Mouse (Mus musculus) layer of hippocampus, postnatal 14 days (tissue): ENCODE measurements around the gene Cdx2. TPM values are rescaled to one million over a fixed set of nuclear protein-coding genes. Genes with fewer than 3 reads are reported as not detected.
A peak's percentile ranks its signal among the peaks of the same experiment; 100 is the strongest.

ENCODE experiments used
- DNase-seq, 2 experiments: peaks; one replicate each; pipeline ENCODE4 v3.0.0; 2021 to 2022; ENCODE audit warnings: low spot score in 2 of 2, mixed read lengths in 1 of 2
- long read RNA-seq, 2 experiments: library from polyadenylated mRNA; stranded (forward); transcript quantifications; one replicate each; pipeline ENCODE4 v2.0.0; 2021
- total RNA-seq, 2 experiments: library from RNA; stranded (reverse); gene quantifications; 2 replicates each; pipeline ENCODE4 v1.2.3; 2021

The Cdx2 gene
- total RNA-seq: not detected
- long read RNA-seq, experiment 1: 0 reads
- long read RNA-seq, experiment 2: 0 reads

DNA sequence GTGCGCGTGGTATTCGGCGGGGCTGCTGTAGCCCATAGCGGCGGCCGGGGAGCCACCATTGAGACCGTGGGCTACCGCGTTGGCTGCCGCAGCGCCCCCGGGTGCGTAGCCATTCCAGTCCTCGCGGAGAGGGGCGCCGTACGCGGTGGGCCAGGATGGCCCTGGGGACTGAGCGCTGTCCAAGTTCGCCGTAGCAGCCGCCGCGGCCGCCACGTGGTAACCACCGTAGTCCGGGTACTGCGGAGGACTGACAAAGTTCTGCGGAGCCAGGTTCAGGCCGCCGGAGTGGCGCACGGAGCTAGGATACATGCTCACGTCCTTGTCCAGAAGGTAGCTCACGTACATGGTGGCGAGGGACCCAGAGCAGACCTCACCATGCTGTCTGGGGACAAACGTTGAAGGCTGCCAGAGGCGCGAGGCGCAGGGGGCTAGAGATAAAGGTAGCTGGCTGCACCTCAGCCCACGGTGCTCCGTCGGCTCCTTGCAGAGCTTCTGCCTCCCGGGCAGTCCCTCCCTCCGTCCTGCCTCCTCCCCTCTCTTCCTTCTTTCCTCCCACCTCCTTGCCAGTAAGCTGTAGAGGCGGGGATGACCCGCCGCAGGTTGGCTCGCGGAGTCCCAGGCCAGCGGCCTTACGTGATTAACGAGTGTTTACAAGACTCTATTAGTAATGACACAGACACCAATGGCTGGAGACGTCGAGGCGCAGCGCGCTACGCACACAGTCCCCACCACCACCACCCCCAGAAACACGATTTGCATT, at the start of gene Cdx2:
Cdx2 (minus strand) TSS at position 633 of the 760 bp plus-strand sequence.
- DNase-seq: no peak

DNA sequence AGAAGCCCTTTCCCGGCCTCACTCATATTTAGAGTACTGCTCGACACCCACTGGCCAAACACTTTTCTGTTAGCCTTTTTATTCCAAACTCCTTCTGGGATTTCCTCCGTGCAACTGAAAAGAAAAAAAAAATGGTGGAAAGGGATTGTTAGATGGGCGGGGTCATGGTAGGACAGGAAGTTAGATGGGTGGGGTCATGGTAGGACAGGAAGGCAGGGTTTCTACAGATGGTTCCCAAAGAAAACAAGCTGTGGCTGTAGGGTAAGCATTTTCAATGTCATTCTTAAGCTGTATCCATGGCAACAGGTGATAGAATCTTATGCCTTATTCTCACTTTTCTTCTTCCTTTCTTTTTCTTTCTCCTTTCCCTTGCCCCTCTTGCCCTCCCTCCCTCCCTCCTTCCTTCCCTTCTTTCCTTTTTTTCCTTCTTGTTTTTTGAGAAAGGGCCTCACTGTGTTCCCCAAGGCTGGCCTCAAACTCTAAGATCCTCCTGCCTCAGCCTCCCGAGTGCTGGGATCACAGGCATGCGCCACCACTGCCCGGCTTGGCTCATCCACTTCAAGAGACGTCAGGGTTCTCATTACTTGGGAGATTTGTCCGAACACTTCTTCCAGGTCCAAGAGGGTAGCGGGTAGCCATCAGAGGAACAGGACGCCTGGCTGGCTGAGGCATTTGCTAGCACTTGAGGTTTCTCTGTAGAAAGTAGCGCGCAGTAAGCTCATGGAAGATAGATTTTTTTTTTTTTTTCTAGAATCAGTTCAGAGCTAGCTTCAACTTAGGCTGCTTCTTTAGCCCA, 49.4 kb upstream of the Cdx2 start:
- no peak for DNase-seq

DNA sequence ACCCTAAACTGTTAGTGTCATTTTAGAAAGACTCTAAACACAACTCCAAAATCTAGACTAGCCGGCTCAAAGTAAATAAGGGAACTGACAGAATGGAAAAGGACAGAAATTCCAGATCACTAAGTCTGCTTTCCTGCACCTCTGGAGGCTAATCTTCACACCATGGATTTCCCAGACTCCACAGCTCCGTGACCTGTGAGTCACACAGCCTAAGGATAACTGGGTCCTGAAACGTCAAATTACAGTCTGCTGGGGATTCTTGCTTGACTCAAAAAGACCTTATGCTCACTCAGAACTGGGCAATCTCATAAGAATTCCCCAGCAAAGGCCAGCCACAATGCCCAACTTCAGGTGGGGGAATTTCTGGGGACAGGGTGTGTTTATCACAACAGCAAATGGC, 48.7 kb upstream of the Cdx2 start:
- no peak for DNase-seq

DNA sequence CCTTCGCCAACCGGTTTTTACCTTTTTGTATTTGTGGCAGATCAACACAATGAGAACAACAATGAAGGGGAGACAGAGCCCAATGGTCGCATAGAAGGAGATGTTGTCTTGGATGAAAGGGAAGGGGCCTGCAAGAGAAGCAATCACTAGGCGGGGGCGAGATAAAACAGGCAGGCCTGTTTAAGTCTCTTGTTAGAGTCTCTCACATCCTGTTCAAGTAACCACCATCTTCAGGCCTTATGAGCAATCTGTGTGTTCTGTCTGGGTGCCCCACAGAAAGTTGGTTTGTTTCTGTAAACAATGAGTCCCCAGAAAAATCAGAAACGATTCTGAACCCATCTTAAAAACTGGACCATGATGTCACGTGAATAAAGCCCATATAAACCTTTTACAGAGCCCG, 47.9 kb upstream of the Cdx2 start:
- DNase-seq: no peak

GRCm38 (mm10) chr5:147354161-147354780, 47.2 kb upstream of the Cdx2 start:
- DNase-seq: peak; percentile 59 to 75

DNA sequence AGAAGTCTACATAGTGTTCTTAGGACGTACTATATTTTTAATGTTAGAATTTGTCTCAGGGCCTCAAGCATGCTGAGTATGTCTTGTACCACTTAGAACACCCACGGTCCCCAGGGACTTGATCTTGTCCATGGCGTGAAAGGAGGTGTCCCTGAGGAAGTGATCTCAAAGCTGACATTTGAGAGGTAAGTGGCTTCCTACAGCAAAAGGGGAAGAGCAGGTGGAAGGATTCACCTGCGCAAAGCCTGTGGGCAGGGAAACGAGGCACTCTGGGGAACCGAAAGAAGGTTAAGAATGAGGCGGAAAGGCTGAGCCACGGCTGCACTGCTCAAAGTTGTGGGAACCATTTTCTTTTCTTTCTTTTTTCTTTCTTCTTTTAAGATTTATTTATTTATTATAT, 44.9 kb upstream of the Cdx2 start:
- no peak for DNase-seq

DNA sequence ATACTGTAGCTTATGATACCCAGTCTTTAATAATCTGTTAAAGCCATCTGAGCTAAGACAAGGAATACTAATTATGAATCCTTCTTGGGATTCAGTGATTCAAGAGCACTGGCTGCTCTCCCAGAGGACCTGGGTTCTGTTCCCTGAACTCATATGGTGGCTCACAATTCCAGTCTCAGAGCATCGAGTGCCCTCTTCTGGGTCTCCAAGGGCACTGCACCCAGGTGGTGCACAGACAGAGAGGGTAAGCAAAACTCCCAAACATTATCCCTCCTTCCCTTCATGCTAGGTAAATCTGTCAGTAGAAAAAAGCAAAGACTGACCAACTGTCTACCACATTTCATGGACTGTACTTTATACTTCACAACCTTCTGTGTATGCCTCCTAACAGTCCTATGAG, 38.9 kb upstream of the Cdx2 start:
- DNase-seq: no peak

GRCm38 (mm10) chr5:147343904-147344303, 36.8 kb upstream of the Cdx2 start:
- DNase-seq: no peak

GRCm38 (mm10) chr5:147342901-147343300, 35.8 kb upstream of the Cdx2 start:
- no peak for DNase-seq

- no peak for DNase-seq
Observed at GRCm38 (mm10) chr5:147340741-147341414, 33.8 kb upstream of the Cdx2 start.

- DNase-seq: no peak
Observed at GRCm38 (mm10) chr5:147339560-147339959, 32.5 kb upstream of the Cdx2 start.

DNA sequence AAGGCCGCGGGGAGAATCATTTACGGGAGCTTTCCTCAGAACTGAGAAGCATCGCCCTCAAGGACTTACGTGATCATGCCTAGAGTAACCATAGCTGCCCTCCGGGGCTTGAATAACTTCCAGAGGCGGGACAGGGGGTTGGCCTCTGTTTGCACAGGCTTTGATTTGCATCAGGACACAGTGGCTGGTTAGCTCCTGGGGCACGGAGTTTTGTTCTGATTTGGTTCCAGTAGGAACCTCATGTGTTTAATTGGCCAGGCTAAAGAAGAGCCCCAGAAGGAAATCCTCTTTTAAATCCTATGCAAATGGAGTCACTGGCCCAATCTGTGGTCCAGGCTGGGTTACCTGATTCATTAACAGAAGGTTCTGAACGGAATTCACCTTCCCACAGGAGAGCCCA, 31.9 kb upstream of the Cdx2 start:
- no peak for DNase-seq

DNA sequence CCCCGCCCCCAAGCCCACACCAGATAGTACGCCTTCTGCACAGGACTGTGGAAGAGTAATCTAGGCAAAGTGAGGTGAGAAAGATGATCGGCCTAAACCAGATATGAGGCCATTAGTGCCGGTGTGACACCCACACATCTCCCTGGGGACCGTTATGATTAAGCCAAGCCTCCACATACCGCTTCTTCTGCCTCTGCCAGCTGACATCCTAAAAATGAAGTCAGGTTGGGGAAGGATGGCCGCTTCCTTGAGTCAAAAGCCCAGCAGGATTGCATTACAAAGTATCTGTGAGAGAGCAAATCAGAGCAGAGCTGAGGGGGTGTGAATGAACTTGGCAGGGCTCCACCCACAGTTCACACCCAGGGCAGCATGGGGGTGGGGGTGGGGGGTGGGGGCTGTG, 25.6 kb upstream of the Cdx2 start:
- DNase-seq: no peak

DNA sequence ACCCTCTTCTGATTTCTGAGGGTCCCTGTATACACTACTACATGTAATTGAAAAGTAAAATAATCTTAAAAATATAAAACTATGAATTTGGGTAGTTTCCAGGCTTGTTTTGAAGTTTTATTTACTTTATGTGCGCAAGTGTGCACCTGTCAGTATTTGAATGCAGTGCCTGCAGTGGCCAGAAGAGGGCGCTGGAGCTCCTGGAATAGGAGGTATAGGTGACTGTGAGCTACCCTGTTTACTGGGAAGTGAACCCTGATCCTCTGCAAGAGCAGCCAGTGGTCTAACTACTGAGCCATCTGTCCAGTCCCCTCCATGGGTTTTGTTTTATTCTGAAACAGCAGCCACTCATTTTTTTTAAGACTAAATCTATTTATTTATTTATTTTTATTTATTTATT, 24.5 kb upstream of the Cdx2 start:
- DNase-seq: peak in 1 of 2 experiments; percentile 58

GRCm38 (mm10) chr5:147329946-147330345, 22.9 kb upstream of the Cdx2 start:
- no peak for DNase-seq

DNA sequence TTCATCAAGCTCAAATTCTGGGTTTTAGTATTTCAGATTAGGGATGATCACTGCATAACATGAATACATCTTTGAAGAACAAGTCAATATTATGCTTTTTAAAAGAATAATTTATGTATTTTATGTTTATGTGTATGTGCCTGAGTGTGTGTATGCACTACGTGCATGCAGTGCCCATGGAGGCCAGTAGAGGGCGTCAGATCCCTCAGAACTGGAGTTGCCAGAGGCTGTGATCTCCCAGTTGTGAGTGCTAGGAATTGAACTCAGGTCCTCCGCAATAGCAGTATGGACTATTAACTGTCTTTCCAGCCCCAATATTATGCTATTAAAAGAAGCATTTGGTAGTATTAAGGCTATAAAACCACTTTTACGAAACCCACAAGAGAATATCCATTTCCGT, 20.6 kb upstream of the Cdx2 start:
- no peak for DNase-seq

- DNase-seq: no peak
Observed at GRCm38 (mm10) chr5:147325931-147326330, 18.9 kb upstream of the Cdx2 start.

DNA sequence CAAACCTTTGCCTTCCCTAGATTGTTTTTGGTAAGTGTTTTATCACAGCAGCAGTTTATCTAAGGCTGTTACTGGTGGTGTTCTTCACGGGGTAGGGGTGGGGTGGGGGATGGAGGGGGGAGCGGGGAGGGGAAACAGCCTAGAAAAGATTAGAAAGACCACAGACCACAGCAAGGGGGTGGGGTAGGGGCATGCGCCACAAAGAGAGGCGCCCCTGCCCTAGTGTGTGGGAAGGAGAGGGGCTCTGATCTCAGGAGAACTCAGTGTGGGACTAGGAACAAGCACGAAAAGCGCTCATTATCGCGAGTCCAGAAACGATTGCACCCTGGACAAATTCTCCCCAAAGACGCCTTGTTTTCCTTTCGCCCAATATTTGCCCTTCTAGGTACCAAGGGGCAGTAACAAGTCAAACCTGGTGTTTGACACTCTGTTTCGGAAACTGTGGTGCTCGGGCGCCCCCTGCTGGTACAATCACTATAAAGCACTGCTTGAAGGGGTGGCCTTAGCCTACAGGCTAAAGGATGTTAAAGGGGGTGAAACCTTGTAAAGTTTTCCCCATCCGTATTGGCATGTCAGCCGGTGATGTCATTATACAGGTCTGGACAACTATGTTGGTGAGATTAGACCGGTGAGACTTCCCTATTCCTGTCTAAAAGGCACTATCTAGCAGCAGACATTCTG, 16.3 kb upstream of the Cdx2 start:
- DNase-seq: peak; percentile 39 to 55

- no peak for DNase-seq
Observed at GRCm38 (mm10) chr5:147322183-147322582, 15.1 kb upstream of the Cdx2 start, which contains the start of gene Urad. Urad (minus strand) TSS chr5:147322440.

- peak in 1 of 2 experiments; percentile 64 for DNase-seq
Observed at GRCm38 (mm10) chr5:147319653-147320052, 12.6 kb upstream of the Cdx2 start.

DNA sequence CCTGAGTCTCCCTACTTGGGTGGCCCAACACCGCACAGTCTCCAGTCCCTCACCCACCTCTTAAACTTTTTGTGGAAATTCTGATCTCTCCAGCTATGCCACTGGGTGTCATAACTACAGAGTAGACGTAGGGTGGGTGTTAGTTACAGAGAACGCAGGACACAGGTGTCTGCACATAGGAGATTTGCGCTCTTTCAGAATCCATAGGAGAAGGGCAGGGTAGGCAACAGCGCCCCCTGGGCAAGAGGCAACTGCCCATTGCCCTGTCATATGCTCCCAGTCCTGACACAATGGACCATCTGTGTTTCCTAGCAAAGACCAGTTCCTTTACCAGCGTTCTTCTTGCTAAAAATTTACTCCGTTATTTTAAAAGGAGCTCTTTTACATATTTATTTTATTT, 10.9 kb upstream of the Cdx2 start:
- DNase-seq: no peak
